Mouse (Mus musculus) bone marrow, adult 2 months (tissue): Measurements from ENCODE around the gene Itga6.

Source experiments
- CTCF ChIP-seq: fragments of 200-500 bp; IDR thresholded peaks from 2 replicates; pipeline ENCODE4 v1.5.1; 2011; ENCODE audit warnings: low read length, control low read depth; ENCODE audit not compliant: control insufficient read depth, insufficient read depth
- POLR2A ChIP-seq: fragments of 200-500 bp; IDR thresholded peaks from 2 replicates; pipeline ENCODE4 v1.6.1; 2011; ENCODE audit warnings: low read depth, mild to moderate bottlenecking, control low read depth, low read length, borderline replicate concordance; ENCODE audit not compliant: control insufficient read depth

DNA sequence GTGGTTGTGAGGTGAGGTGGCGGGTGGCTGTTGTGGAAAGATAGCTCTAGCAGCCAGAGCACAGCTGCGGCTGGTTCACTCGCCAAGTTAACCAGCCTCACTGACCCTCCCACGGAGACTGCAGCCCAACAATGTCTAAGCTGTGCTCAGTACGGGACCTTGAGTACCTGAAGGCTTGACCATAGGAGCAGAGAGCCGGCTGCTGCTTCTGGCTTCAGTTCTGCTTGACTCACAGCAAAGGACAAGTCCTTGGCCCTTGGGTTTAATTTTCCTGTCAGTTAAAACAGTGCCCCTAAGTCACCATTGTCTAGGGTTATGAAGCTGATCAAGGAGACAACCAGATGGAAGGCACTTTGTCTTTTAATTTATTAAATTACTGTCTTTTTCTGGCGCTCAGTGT is 89.0 kb downstream of the Itga6 start:
- TF ChIP-seq CTCF: no peak
- no peak for TF ChIP-seq POLR2A
